Mouse (Mus musculus) heart, embryonic 12.5 days (tissue): ENCODE measurements around the gene Mex3a. TPM values are rescaled to one million over a fixed set of nuclear protein-coding genes. Genes with fewer than 3 reads are reported as not detected.
A peak's percentile ranks its signal among the peaks of the same experiment; 100 is the strongest.

Source experiments
- ATAC-seq: fragments of 200-750 bp; cut with Nextera tagmentation; 2 replicates; pipeline ENCODE4 v1.8.0; 2017; ENCODE audit warnings: moderate TSS enrichment, moderate library complexity; ENCODE audit not compliant: insufficient number of reproducible peaks, low FRiP score
- H3K27ac ChIP-seq: fragments of 300-500 bp; sonication (generic); 2 replicates; pipeline ENCODE4 v1.5.1; 2016; ENCODE audit warnings: mild to moderate bottlenecking, moderate library complexity; ENCODE audit not compliant: poor library complexity, severe bottlenecking
- H3K27me3 ChIP-seq: fragments of 300-500 bp; sonication (generic); replicated peaks from 2 replicates; pipeline ENCODE4 v1.6.1; 2016; ENCODE audit warnings: mild to moderate bottlenecking, moderate library complexity
- H3K36me3 ChIP-seq: fragments of 300-500 bp; sonication (generic); 2 replicates; pipeline ENCODE4 v1.6.1; 2016; ENCODE audit warnings: mild to moderate bottlenecking, moderate library complexity
- H3K4me1 ChIP-seq: fragments of 300-500 bp; sonication (generic); replicated peaks from 2 replicates; pipeline ENCODE4 v1.6.1; 2016; ENCODE audit warnings: mild to moderate bottlenecking
- H3K4me2 ChIP-seq: fragments of 300-500 bp; sonication (generic); 2 replicates; pipeline ENCODE4 v1.6.1; 2016; ENCODE audit warnings: mild to moderate bottlenecking, moderate library complexity
- H3K4me3 ChIP-seq: fragments of 300-500 bp; sonication (generic); 2 replicates; pipeline ENCODE4 v1.5.1; 2016; ENCODE audit warnings: mild to moderate bottlenecking
- H3K9ac ChIP-seq: fragments of 300-500 bp; sonication (generic); 2 replicates; pipeline ENCODE4 v1.6.1; 2016; ENCODE audit warnings: mild to moderate bottlenecking, moderate library complexity
- H3K9me3 ChIP-seq: fragments of 300-500 bp; sonication (generic); replicated peaks from 2 replicates; pipeline ENCODE4 v1.6.1; 2016; ENCODE audit warnings: mild to moderate bottlenecking, moderate library complexity
- WGBS: fragments of 180-500 bp; shearing (Covaris S2); methylation state at CpG from one replicate; pipeline ENCODE4 v1.1.7; 2016; 5-methylcytosine and 5-hydroxymethylcytosine counted together
- polyA plus RNA-seq: library from polyadenylated mRNA; unstranded; fragments of >200 nt; fragmentation: Nextera tagmentation; extraction: Ambion mirVana; gene quantifications from 2 replicates; pipeline ENCODE4 v1.2.1, GENCODE M21; 2016

The Mex3a gene
- polyA plus RNA-seq, result 11.8 and 13.9 TPM in 2 replicates

GRCm38 (mm10) chr3:88532299-88532674 lies at the start of gene Mex3a:
Gene Mex3a (plus strand): TSS chr3:88532395.
- no peak for ATAC-seq
- Histone ChIP-seq H3K9me3 (no peaks in the 10 kb centered on the region), H3K27me3 (no peaks in the 10 kb centered on the region), H3K27ac (peak within 1 kb of the TSS; percentile 95), H3K36me3 (peaks cover 18% of the 10 kb centered on the region), H3K9ac (peak within 1 kb of the TSS; percentile 97), H3K4me3 (peak within 1 kb of the TSS; percentile 83), H3K4me2 (peak within 1 kb of the TSS; percentile 88), H3K4me1 (peaks cover 70% of the 10 kb centered on the region)
- WGBS, result 7% methylated on average over 24 of the region's 31 CpGs

GRCm38 (mm10) chr3:88483141-88483540 lies 49.1 kb upstream of the Mex3a start:
- H3K36me3 ChIP-seq, result peaks cover 56% of the 10 kb centered on the region
- no peak overlapping the region for H3K4me2 ChIP-seq
- no peak overlapping the region for H3K4me3 ChIP-seq
- no peak for ATAC-seq
- H3K9me3 ChIP-seq, result no peaks in the 10 kb centered on the region
- H3K27me3 ChIP-seq, result peaks cover 44% of the 10 kb centered on the region
- no peak overlapping the region for H3K9ac ChIP-seq
- 68% methylated on average over 8 of the region's 8 CpGs for WGBS
- no peak overlapping the region for H3K27ac ChIP-seq
- peaks cover 7% of the 10 kb centered on the region for H3K4me1 ChIP-seq

GRCm38 (mm10) chr3:88483621-88484020 lies 48.6 kb upstream of the Mex3a start:
- Histone ChIP-seq H3K4me3 (no peak overlapping the region), H3K27me3 (peaks cover 44% of the 10 kb centered on the region), H3K36me3 (peaks cover 56% of the 10 kb centered on the region), H3K9ac (no peak overlapping the region), H3K4me2 (no peak overlapping the region), H3K27ac (no peak overlapping the region), H3K9me3 (no peaks in the 10 kb centered on the region), H3K4me1 (peaks cover 12% of the 10 kb centered on the region)
- WGBS, result 11% methylated on average over 5 of the region's 5 CpGs
- ATAC-seq, result peak; percentile 34; the same call in 1 of the 2 replicates

GRCm38 (mm10) chr3:88484597-88485316 lies 47.4 kb upstream of the Mex3a start:
- peak overlapping the region; percentile 43 for H3K4me2 ChIP-seq
- ATAC-seq, result no peak
- peaks cover 56% of the 10 kb centered on the region for H3K36me3 ChIP-seq
- H3K27ac ChIP-seq, result no peak overlapping the region
- 0 out of 2 replicates have a peak overlapping the region, but pooled peaks have one; percentile 3 for H3K4me3 ChIP-seq
- no peaks in the 10 kb centered on the region for H3K9me3 ChIP-seq
- H3K9ac ChIP-seq, result 0 out of 2 replicates have a peak overlapping the region, but pooled peaks have one; percentile 23
- H3K4me1 ChIP-seq, result peaks cover 24% of the 10 kb centered on the region
- peaks cover 44% of the 10 kb centered on the region for H3K27me3 ChIP-seq
- 25% methylated on average over 39 of the region's 39 CpGs for WGBS

GRCm38 (mm10) chr3:88486043-88486442 lies 46.2 kb upstream of the Mex3a start:
- Histone ChIP-seq H3K9me3 (no peaks in the 10 kb centered on the region), H3K27me3 (peaks cover 44% of the 10 kb centered on the region), H3K4me3 (no peak overlapping the region), H3K9ac (no peak overlapping the region), H3K4me1 (peaks cover 36% of the 10 kb centered on the region), H3K27ac (no peak overlapping the region), H3K36me3 (peaks cover 54% of the 10 kb centered on the region), H3K4me2 (no peak overlapping the region)
- ATAC-seq, result no peak
- 70% methylated on average over 5 of the region's 5 CpGs for WGBS

GRCm38 (mm10) chr3:88486887-88487286 lies 45.3 kb upstream of the Mex3a start:
- H3K27me3 ChIP-seq, result peaks cover 44% of the 10 kb centered on the region
- H3K4me1 ChIP-seq, result peaks cover 42% of the 10 kb centered on the region
- H3K36me3 ChIP-seq, result peaks cover 51% of the 10 kb centered on the region
- H3K4me2 ChIP-seq, result no peak overlapping the region
- WGBS, result 74% methylated on average over 4 of the region's 4 CpGs
- no peak overlapping the region for H3K27ac ChIP-seq
- no peak overlapping the region for H3K4me3 ChIP-seq
- no peaks in the 10 kb centered on the region for H3K9me3 ChIP-seq
- no peak for ATAC-seq
- H3K9ac ChIP-seq, result no peak overlapping the region

GRCm38 (mm10) chr3:88487396-88487795 lies 44.8 kb upstream of the Mex3a start:
- H3K9ac ChIP-seq, result no peak overlapping the region
- no peak overlapping the region for H3K27ac ChIP-seq
- WGBS, result 81% methylated on average over 1 of the region's 1 CpGs
- no peak for ATAC-seq
- no peak overlapping the region for H3K4me2 ChIP-seq
- no peak overlapping the region for H3K4me3 ChIP-seq
- H3K4me1 ChIP-seq, result peaks cover 44% of the 10 kb centered on the region
- peaks cover 46% of the 10 kb centered on the region for H3K36me3 ChIP-seq
- peaks cover 41% of the 10 kb centered on the region for H3K27me3 ChIP-seq
- no peaks in the 10 kb centered on the region for H3K9me3 ChIP-seq

GRCm38 (mm10) chr3:88493706-88494582 lies 38.3 kb upstream of the Mex3a start:
- WGBS, result 64% methylated on average over 11 of the region's 11 CpGs
- H3K4me1 ChIP-seq, result peaks cover 77% of the 10 kb centered on the region
- peak overlapping the region; percentile 87 for H3K4me2 ChIP-seq
- no peak for ATAC-seq
- no peak overlapping the region for H3K4me3 ChIP-seq
- 0 out of 2 replicates have a peak, but pooled peaks cover 4% of the 10 kb centered on the region for H3K36me3 ChIP-seq
- H3K27me3 ChIP-seq, result no peaks in the 10 kb centered on the region
- H3K27ac ChIP-seq, result peak overlapping the region; percentile 100
- H3K9ac ChIP-seq, result peak overlapping the region; percentile 65
- H3K9me3 ChIP-seq, result no peaks in the 10 kb centered on the region

GRCm38 (mm10) chr3:88494836-88495628 lies 37.2 kb upstream of the Mex3a start:
- ATAC-seq, result 0 out of 2 replicates have a peak, but pooled peaks have one; percentile 23
- Histone ChIP-seq H3K27ac (peak overlapping the region; percentile 100), H3K27me3 (no peaks in the 10 kb centered on the region), H3K4me2 (peak overlapping the region; percentile 19), H3K4me3 (no peak overlapping the region), H3K9me3 (no peaks in the 10 kb centered on the region), H3K36me3 (0 out of 2 replicates have a peak, but pooled peaks cover 4% of the 10 kb centered on the region), H3K9ac (peak overlapping the region; percentile 65), H3K4me1 (peaks cover 67% of the 10 kb centered on the region)
- WGBS, result 30% methylated on average over 9 of the region's 9 CpGs

GRCm38 (mm10) chr3:88495741-88496415 lies 36.3 kb upstream of the Mex3a start:
- H3K36me3 ChIP-seq, result 0 out of 2 replicates have a peak, but pooled peaks cover 4% of the 10 kb centered on the region
- no peak overlapping the region for H3K4me3 ChIP-seq
- ATAC-seq, result no peak
- peak overlapping the region; percentile 65; the same call in 1 of the 2 replicates for H3K9ac ChIP-seq
- peak overlapping the region; percentile 100 for H3K27ac ChIP-seq
- H3K9me3 ChIP-seq, result no peaks in the 10 kb centered on the region
- WGBS, result 67% methylated on average over 10 of the region's 10 CpGs
- H3K4me1 ChIP-seq, result peaks cover 66% of the 10 kb centered on the region
- no peaks in the 10 kb centered on the region for H3K27me3 ChIP-seq
- H3K4me2 ChIP-seq, result peak overlapping the region; percentile 19
